Mouse (Mus musculus) layer of hippocampus, adult 8-10 months (tissue): ENCODE data around the gene Lsm4. TPM values are rescaled to one million over a fixed set of nuclear protein-coding genes. Genes with fewer than 3 reads are reported as not detected.

Experiments
- DNase-seq, 2 experiments: peaks; one replicate each; pipeline ENCODE4 v3.0.0; 2022; ENCODE audit warnings: low spot score in 2 of 2
- total RNA-seq, 4 experiments: library from RNA; stranded (reverse); gene quantifications; 2 replicates each; pipeline ENCODE4 v1.2.4; 2022

The Lsm4 gene
- total RNA-seq, 4 experiments from 2014 or later: 57.1 to 66.2 (median 64.1) TPM

- no peak for DNase-seq
These were observed 23.7 kb upstream of the Lsm4 start for GRCm38 (mm10) chr8:70649324-70649723.

GRCm38 (mm10) chr8:70650351-70650750 is 22.7 kb upstream of the Lsm4 start:
- DNase-seq: no peak

DNA sequence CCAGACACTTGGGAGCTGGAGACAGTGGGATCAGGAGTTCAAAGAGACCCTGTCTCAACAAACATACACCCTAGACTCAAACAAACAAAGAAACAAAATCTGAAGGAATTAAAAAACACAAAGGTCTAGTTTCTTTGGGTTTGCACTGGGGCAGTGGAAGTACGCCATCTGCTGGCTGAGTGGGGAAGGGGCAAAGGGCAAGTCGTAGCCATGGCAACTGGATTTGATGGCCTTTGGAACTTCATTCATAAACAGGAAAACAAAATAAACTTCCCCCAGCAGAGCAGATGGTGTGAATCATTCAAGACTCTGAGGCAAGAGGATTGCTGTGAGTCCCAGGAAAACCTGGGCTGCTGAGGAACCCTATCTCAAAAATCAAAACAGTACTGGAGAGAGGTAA is 19.8 kb upstream of the Lsm4 start:
- DNase-seq: no peak

GRCm38 (mm10) chr8:70654121-70654520 is 18.9 kb upstream of the Lsm4 start:
- no peak for DNase-seq

DNA sequence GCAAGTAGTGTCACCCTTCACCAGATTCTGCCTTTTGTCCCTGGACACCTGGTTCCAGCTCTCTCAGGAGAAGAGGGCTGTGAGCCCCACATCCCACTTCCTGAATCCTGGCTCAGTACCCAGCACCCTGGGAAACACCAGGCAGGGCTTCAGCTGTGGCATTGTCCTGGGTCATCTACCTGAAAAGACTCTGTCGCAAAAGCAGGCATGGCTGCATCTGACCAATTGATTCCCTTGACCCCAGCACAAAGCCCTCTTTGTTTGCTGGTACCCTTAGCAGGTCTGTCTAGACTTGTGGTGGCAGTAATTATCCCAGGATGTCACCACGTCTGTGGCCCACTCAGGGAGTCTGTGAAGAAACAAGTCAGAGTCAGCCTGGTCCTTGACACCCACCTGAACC is 17.6 kb upstream of the Lsm4 start:
- DNase-seq: no peak

DNA sequence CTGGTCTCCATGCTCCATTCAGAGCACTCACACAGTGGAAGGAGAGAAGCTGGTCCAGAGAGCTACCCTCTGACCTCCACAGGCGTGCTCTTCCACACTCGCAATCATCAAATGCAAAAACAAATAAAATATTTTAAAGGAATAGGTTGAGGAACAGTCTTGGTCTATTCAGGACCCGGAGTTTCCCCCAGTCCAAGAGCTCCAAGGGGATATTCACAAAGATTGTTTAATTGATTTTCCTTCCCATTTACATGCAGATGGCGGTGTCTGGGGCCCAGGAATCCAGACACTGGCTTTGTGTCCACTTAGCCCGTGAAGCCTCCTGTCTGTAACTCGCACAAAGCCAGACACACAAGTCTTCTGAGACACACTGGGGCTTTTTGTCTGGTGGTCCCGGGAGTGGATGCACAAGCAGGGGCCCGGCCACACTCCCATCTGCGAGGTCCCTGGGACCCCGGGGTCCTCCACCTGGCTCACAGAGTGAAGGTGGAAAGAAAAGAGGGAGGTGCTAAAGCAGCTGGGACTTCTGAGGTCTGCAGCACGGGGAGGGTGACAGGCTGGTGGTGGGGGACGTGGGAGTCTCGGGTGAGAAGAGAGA is 16.8 kb upstream of the Lsm4 start:
- DNase-seq: no peak

DNA sequence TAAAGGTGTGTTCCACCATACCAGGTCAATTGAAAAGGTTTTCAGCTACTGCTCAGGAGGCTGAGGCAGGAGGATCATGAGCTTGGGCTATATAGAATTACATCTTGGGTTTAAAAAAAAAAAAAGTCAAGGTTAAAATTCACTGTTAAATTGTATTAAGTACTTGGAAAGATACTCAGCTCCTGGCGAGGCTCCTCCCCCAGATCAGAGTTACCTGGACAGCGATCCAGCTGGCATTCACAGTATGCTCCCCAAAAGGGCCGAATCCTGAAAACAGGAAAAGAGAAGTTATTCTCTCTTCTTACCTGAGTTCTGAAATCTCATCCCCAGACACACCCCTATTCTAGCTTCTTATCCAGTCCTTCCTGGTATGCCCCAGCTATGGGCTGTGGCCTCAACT is 15.8 kb upstream of the Lsm4 start:
- DNase-seq: no peak

DNA sequence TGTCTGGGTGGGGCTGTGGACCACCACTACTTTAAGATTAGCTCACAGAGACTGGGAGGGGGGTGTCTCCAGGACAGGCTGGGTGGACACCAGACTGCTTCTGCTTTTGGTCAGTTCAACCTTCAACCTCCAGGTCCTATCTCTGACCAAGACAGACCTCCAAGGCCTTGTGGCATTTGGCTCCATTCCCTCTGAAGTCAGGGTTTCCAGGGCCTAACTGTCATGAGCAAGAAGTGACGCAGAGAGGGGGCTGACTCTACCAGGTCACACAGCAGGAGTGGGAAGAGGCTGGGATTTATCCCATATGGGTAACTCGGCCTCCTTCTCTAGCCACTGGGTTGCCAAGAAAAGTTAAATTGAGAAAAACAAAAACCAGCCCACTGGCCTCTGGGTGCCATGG is 15.3 kb upstream of the Lsm4 start:
- DNase-seq: no peak

DNA sequence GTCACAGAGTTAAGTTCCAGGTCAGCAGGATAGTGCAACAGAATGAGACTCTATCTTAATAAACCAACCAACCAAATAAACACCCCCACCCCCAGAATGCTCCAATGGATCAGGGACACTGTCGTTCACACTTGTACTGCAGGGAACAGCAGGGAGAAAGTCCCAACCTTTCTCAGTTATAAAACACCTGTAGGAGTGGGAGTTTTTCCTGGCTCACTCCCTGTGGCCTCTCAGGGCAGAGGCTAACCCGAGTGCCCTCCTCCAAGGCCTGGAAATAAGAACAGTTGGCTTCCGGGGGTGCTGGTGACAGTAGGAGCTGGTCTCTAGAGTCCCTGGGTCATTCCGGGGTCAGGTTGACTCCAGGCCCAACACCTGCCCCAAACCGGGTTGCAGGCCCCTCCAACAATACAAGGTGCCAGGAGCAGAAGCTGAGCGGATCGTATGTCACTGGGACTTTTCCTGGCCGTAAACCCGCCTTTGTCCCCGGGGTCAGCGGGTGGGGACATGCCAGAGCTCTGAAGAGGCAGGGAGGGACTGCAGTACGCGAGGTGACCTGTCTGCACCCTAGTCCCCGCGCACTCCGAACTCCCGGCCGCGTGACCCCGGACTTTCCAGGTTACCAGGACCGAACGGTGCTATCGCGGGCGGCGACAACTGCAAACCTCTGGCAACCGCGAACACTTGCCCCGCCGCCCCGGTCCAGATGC is 14.0 kb upstream of the Lsm4 start:
- no peak for DNase-seq

- peak; percentile 68 to 77 for DNase-seq
These were observed 13.3 kb upstream of the Lsm4 start for GRCm38 (mm10) chr8:70659604-70660272.

GRCm38 (mm10) chr8:70660273-70660725 is 12.7 kb upstream of the Lsm4 start, which contains the start of gene Pgpep1:
TSS of gene Pgpep1 (minus strand) at chr8:70660388.
- no peak for DNase-seq

GRCm38 (mm10) chr8:70663691-70664090 is 9.4 kb upstream of the Lsm4 start:
- no peak for DNase-seq

DNA sequence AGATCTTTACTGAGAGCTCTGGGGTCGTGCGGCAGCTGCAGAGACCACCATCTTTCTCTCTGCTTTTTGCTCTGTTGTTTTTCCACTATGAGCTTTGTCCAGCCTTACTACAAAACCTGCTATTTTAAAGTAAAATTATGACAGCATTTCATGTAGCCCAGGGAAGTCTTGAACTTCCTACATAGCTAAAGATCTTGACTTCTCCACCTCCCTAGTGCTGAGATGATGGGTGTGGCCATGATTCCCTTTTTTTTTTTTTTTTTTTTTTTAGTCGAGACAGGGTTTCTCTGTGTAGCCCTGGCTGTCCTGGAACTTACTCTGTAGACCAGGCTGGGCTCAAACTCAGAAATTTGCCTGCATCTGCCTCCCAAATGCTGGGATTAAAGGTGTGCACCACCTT is 8.4 kb upstream of the Lsm4 start:
- DNase-seq: no peak

DNA sequence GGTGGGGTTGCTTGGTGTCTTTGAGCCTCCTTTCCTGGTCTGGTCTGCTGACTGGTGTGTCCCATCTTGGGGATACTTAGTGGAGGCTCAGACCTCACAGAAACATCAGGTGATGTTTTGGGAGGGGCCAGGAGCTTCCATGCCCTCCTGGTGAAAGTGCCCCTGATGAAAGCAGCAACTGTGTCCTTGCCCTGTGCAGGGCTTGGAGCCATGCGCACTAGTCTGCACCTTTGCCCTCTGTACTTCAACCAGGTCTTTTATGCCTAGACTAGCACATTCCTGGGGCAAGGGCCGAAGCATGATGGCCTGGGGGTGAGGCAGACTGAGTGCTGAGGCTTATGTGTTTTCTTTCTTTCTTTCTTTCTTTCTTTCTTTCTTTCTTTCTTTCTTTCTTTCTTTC is 7.4 kb upstream of the Lsm4 start:
- no peak for DNase-seq

DNA sequence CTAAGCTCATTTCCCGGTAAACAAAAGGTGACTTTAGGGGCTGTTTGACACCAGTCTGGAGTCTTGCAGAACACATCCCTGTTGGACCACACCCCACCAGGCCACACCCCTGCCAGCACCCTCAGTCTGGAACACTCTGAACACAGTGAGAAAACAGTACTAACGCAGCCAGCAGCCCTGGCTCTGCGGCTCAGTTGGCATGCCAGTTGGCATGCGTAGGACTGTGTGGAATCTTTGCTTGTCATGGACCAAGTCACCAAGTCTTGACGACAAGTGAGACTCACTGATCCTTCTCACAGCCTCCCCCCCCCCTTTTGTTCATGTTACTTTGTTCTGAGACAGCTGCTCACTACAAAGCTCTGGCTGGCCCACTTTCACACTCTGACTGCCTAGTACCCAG is 6.0 kb upstream of the Lsm4 start:
- peak; percentile 56 to 58 for DNase-seq

DNA sequence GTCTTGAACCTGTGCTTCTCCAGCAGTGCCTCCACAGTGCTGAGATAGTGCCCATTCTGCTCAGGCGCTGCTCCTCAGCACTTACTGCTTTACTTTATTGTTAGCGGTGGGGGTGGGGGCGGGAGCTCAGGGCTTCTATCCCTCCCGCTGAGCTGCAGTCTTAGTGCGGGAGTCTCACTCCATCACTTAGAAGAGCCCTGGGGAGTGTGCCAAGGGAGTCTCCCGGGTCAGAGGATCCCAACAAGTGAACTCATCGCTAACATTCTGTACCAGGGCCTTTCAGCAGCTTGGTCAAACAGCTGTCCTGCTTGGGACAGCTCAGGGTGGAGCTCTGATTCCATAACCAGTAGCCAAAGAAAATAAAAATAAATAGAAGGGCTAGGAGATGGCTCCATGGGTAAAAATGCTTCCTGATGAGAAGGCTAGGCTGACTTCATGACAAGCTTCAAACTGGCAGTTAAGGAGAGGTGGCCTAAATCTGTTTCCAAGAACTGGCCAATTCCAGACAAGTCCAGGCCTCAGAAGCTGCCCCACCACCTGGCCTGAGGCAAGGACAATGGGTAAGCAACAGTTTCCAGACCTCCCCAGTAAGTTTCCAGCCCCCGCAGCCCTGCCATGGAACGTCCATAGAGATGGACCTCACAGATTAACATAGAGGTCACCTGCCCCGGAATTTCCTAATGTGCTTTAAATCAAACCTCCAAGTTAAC is 1.3 kb upstream of the Lsm4 start:
- DNase-seq: no peak

GRCm38 (mm10) chr8:70672325-70673078 is 546 bp upstream of the Lsm4 start:
- no peak for DNase-seq

DNA sequence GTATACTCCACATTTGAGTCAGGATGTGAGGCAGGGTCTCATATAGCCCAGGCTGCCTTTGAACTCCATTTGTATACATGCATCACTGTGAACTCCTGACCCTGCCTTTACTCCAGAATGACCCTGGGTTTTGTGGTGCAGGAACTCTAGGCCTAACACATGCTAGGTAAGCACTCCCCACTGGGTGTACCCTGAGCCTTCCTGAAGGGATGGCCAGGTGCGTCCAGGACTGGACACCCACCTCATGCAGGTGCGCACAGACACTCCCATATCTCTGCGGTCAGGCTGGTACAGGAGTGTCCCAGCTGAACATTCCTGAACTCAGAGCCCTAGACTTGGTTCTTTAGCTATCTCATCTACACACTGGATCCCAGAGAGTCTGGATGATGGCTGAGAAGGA is 1.1 kb downstream of the Lsm4 start:
- DNase-seq: no peak

- DNase-seq: no peak
These were observed 1.7 kb downstream of the Lsm4 start for GRCm38 (mm10) chr8:70674716-70675115.

DNA sequence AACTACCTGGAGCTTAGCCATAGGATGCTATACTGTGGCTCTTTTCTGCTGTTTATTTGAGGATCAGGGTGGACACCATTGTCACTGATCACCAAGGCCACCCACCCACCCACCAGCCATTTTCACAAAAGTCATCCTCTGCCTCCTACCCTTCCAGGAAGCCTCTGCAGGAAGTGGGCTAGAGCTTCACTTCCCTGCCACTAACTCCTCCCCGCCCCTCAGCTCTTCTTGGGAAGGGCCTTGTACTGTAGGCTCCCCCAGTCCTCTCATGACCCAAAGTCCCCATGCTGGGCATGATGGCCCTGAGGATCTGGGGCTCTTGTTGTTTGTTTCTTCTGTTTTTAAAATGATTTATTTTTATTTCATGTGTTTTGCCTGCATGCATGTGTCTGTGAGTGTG is 2.3 kb downstream of the Lsm4 start:
- no peak for DNase-seq

- no peak for DNase-seq
These were observed 4.5 kb downstream of the Lsm4 start for GRCm38 (mm10) chr8:70677451-70678080.
